Mouse (Mus musculus): Measurements from ENCODE around the gene Ovol1.

Ovol1 gene

GRCm38 (mm10) chr19:5569521-5569920 is 9.1 kb upstream of the Ovol1 start:
- DNase-seq (ENCODE audit: extremely low read depth, low read depth, low spot score), result no peak

- DNase-seq (ENCODE audit: extremely low read depth, low read depth, low spot score), result no peak
These were observed 8.2 kb upstream of the Ovol1 start for GRCm38 (mm10) chr19:5568470-5569140.

- no peak for DNase-seq (ENCODE audit: extremely low read depth, low read depth, low spot score)
These were observed 7.4 kb upstream of the Ovol1 start, which contains the start of gene Ap5b1 for GRCm38 (mm10) chr19:5567534-5568469. TSS of gene Ap5b1 (plus strand) at chr19:5568025.

GRCm38 (mm10) chr19:5567180-5567533 is 6.7 kb upstream of the Ovol1 start:
- DNase-seq (ENCODE audit: extremely low read depth, low read depth, low spot score), result no peak

GRCm38 (mm10) chr19:5566316-5566715 is 5.9 kb upstream of the Ovol1 start:
- DNase-seq (ENCODE audit: extremely low read depth, low read depth, low spot score), result no peak

GRCm38 (mm10) chr19:5562776-5563175 is 2.3 kb upstream of the Ovol1 start:
- no peak for DNase-seq (ENCODE audit: extremely low read depth, low read depth, low spot score)

GRCm38 (mm10) chr19:5561886-5562285 is 1.4 kb upstream of the Ovol1 start:
- no peak for DNase-seq (ENCODE audit: extremely low read depth, low read depth, low spot score)

- no peak for DNase-seq (ENCODE audit: extremely low read depth, low read depth, low spot score)
These were observed 875 bp upstream of the Ovol1 start for GRCm38 (mm10) chr19:5561252-5561790.

GRCm38 (mm10) chr19:5559631-5560456 is 602 bp downstream of the Ovol1 start:
- no peak for DNase-seq (ENCODE audit: extremely low read depth, low read depth, low spot score)

GRCm38 (mm10) chr19:5559229-5559628 is 1.2 kb downstream of the Ovol1 start:
- no peak for DNase-seq (ENCODE audit: extremely low read depth, low read depth, low spot score)

- DNase-seq (ENCODE audit: extremely low read depth, low read depth, low spot score), result no peak
These were observed 1.7 kb downstream of the Ovol1 start for GRCm38 (mm10) chr19:5558770-5559169.

GRCm38 (mm10) chr19:5558169-5558568 is 2.3 kb downstream of the Ovol1 start:
- no peak for DNase-seq (ENCODE audit: extremely low read depth, low read depth, low spot score)

- no peak for DNase-seq (ENCODE audit: extremely low read depth, low read depth, low spot score)
These were observed 6.2 kb downstream of the Ovol1 start for GRCm38 (mm10) chr19:5554212-5554611.

GRCm38 (mm10) chr19:5553802-5554201 is 6.6 kb downstream of the Ovol1 start:
- DNase-seq (ENCODE audit: extremely low read depth, low read depth, low spot score), result no peak

- DNase-seq (ENCODE audit: extremely low read depth, low read depth, low spot score), result no peak
These were observed 12.9 kb downstream of the Ovol1 start for GRCm38 (mm10) chr19:5547471-5548056.

GRCm38 (mm10) chr19:5544031-5544430 is 16.4 kb downstream of the Ovol1 start:
- no peak for DNase-seq (ENCODE audit: extremely low read depth, low read depth, low spot score)

- DNase-seq (ENCODE audit: extremely low read depth, low read depth, low spot score), result no peak
These were observed 17.1 kb downstream of the Ovol1 start for GRCm38 (mm10) chr19:5543362-5543761.

- DNase-seq (ENCODE audit: extremely low read depth, low read depth, low spot score), result no peak
These were observed 21.7 kb downstream of the Ovol1 start for GRCm38 (mm10) chr19:5538786-5539185.

GRCm38 (mm10) chr19:5532520-5532919 is 27.9 kb downstream of the Ovol1 start:
- DNase-seq (ENCODE audit: extremely low read depth, low read depth, low spot score), result no peak

- no peak for DNase-seq (ENCODE audit: extremely low read depth, low read depth, low spot score)
These were observed 30.3 kb downstream of the Ovol1 start for GRCm38 (mm10) chr19:5530138-5530524.
